Mouse (Mus musculus) lung, adult 2 months (tissue): ENCODE data around the gene Arhgef2.

Source experiments
- CTCF ChIP-seq: fragments of 200-500 bp; IDR thresholded peaks from 2 replicates; pipeline ENCODE4 v1.5.1; 2011; ENCODE audit warnings: mild to moderate bottlenecking, low read length, control low read depth; ENCODE audit not compliant: insufficient read depth
- POLR2A ChIP-seq: fragments of 200-500 bp; IDR thresholded peaks from 2 replicates; pipeline ENCODE4 v1.6.1; 2011; ENCODE audit warnings: low read depth, mild to moderate bottlenecking, control low read depth, low read length, borderline replicate concordance; ENCODE audit errors: extremely low read depth

- TF ChIP-seq POLR2A = no peak
- TF ChIP-seq CTCF = no peak
These were observed 20.0 kb upstream of the Arhgef2 start for GRCm38 (mm10) chr3:88585769-88586168.
